Mouse (Mus musculus) heart, embryonic 14.5 days (tissue): ENCODE measurements around the gene Spast. TPM values are rescaled to one million over a fixed set of nuclear protein-coding genes. Genes with fewer than 3 reads are reported as not detected.
"Not testable (repeated sequence)": the region's sequence is repeated elsewhere in the genome, so short reads cannot be mapped to it uniquely, and the experiment has no call there.

Source experiments
- ATAC-seq: fragments of 200-750 bp; cut with Nextera tagmentation; 2 replicates; pipeline ENCODE4 v1.8.0; 2017; ENCODE audit warnings: low read depth, moderate TSS enrichment; ENCODE audit not compliant: insufficient number of reproducible peaks, insufficient read depth, low FRiP score
- H3K27ac ChIP-seq, 2 experiments: fragments of 200-500 bp in 1 of 2; fragments of 300-500 bp in 1 of 2; sonication (generic) in 1 of 2; replicated peaks in 1 of 2; 2 replicates each; pipeline ENCODE4 v1.5.1; 2012 to 2014; ENCODE audit warnings: low read depth in 2 of 2, low read length in 2 of 2, control low read depth in 1 of 2, mild to moderate bottlenecking in 1 of 2, mixed read lengths in 1 of 2; ENCODE audit not compliant: control insufficient read depth in 1 of 2, insufficient read depth in 1 of 2
- H3K27me3 ChIP-seq: fragments of 300-500 bp; sonication (generic); 2 replicates; pipeline ENCODE4 v1.6.1; 2014; ENCODE audit warnings: mild to moderate bottlenecking, low read length, control low read depth; ENCODE audit not compliant: control insufficient read depth, insufficient read depth
- H3K36me3 ChIP-seq: fragments of 300-500 bp; sonication (generic); 2 replicates; pipeline ENCODE4 v1.6.1; 2014; ENCODE audit warnings: mild to moderate bottlenecking, control low read depth, low read length, mixed read lengths; ENCODE audit not compliant: control insufficient read depth, insufficient read depth
- H3K4me1 ChIP-seq, 2 experiments: fragments of 200-500 bp in 1 of 2; fragments of 300-500 bp in 1 of 2; sonication (generic) in 1 of 2; 2 replicates each; pipeline ENCODE4 v1.6.1; 2012 to 2014; ENCODE audit warnings: low read length in 2 of 2, control low read depth in 1 of 2, mixed read lengths in 1 of 2; ENCODE audit not compliant: control insufficient read depth in 2 of 2, insufficient read depth in 2 of 2
- H3K4me2 ChIP-seq: fragments of 300-500 bp; sonication (generic); 2 replicates; pipeline ENCODE4 v1.6.1; 2014; ENCODE audit warnings: mild to moderate bottlenecking, low read length
- H3K4me3 ChIP-seq, 2 experiments: fragments of 200-500 bp in 1 of 2; fragments of 300-500 bp in 1 of 2; sonication (generic) in 1 of 2; 2 replicates each; pipeline ENCODE4 v1.5.1; 2012 to 2014; ENCODE audit warnings: low read length in 2 of 2, mild to moderate bottlenecking in 2 of 2, control low read depth in 1 of 2, low read depth in 1 of 2, moderate library complexity in 1 of 2; ENCODE audit not compliant: control insufficient read depth in 1 of 2, insufficient read depth in 1 of 2
- H3K9ac ChIP-seq: fragments of 300-500 bp; sonication (generic); 2 replicates; pipeline ENCODE4 v1.6.1; 2014; ENCODE audit warnings: mild to moderate bottlenecking, low read length
- H3K9me3 ChIP-seq: fragments of 300-500 bp; sonication (generic); 2 replicates; pipeline ENCODE4 v1.6.1; 2016; ENCODE audit warnings: low read length, control low read depth; ENCODE audit not compliant: control insufficient read depth
- WGBS: fragments of 180-500 bp; shearing (Covaris S2); extraction: QIAGEN DNeasy Blood & Tissue Kit; methylation state at CpG from one replicate; pipeline ENCODE4 v1.1.7; 2014; 5-methylcytosine and 5-hydroxymethylcytosine counted together
- polyA plus RNA-seq: library from polyadenylated mRNA; unstranded; fragments of >200 nt; fragmentation: Nextera tagmentation; extraction: Ambion mirVana; gene quantifications from 2 replicates; pipeline ENCODE4 v1.2.1, GENCODE M21; 2014

Gene Spast
- polyA plus RNA-seq, 1 experiment from 2014 or later = 21.4 TPM

DNA sequence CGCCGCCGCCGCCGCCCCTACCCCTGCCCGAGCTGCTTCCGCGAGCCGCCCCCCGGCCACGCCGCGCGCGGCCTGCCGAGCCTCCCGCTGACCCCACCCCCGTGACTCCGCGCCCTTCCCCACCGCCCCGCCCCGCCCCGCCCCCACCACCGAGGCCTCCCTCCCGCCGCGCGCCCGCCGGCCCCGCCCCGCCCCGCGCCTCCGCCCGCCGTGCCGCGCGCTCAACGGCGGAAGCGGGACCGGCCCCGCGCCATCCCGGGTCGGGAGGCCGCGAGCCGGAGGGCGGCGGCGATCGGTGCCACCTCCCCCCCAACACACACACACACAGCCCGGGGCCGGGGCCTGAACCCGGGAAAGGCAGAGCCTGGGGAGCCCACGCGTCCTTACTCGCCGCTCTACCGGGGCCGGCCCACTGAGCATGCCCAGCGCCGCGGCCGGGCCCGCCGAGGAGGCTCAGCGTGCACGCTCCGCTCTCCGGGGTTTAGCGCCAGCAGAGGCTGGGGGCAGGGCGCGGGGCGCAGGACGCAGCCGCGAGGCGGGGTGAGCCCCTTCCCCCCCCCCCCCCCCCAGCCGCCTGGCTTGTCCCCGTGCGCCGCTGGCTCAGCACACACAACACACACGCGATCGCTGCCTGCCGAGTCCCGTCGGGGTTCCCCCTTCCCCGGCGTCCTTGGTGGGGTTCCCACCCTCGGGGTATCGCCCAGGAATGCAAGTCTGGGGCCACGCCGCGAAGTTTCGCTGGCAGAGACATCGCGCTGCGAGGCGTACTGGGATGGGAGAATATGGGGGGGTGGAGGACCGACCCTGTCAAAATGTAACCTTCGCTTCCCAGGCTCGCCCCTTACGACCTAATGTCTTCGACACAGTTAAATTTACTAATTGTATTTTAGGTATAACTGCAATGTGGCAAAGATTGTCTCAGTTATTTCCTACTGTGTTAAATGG, 43.5 kb upstream of the Spast start, which contains the start of gene Memo1:
TSS of gene Memo1 (minus strand) at position 496 of the 945 bp plus-strand sequence.
- Histone ChIP-seq H3K4me3 (peak within 1 kb of the TSS; percentile 79 to 97), H3K36me3 (peaks cover 18% of the 10 kb centered on the region), H3K27ac (peak within 1 kb of the TSS; percentile 98), H3K4me1 (peaks cover 0 to 27% of the 10 kb centered on the region in 2 experiments; a peak in 3 of 4 replicates), H3K9ac (peak within 1 kb of the TSS; percentile 88), H3K27me3 (no peaks in the 10 kb centered on the region), H3K4me2 (peak within 1 kb of the TSS; percentile 78), H3K9me3 (no peaks in the 10 kb centered on the region)
- ATAC-seq = peak; percentile 87
- under 1% methylated on average over 53 of the region's 110 CpGs for WGBS

DNA sequence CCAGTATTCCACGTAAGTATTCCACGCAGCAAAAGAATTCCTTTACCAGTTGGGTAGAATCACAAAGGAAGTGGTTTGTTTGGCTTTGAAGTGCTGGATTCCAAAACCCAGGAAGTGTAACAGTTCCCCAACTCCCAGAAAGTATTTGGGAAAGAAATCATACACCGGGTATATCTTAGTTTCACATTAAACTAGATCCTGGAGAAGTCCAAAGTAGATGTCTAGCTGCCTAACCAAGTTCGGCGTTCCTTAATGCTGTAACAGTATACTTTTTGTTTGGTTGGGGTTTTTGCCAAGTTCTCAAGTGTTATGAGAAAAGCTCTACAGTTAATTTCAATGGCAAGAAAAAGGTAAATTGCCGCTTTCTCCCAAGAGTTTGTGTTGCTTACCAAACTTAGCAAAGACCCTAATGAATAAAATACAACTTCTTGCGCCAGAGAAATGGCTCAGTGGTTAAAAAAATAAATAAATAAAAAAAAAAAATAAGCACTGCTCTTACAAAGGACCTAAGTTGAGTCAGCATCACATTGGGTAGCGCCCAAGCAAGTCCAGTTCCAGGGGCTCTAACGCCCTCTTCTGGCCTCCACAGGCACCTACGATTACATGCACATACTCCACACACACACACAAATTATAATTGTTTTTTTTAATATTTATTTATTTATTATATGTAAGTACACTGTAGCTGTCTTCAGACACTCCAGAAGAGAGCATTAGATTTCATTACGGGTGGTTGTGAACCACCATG, 42.5 kb upstream of the Spast start:
- Histone ChIP-seq H3K4me1 (peaks cover 0 to 18% of the 10 kb centered on the region in 2 experiments; a peak in 3 of 4 replicates), H3K4me2 (peak overlapping the region; percentile 75), H3K36me3 (peaks cover 28% of the 10 kb centered on the region), H3K27me3 (no peaks in the 10 kb centered on the region), H3K27ac (peak overlapping the region; percentile 97 to 98), H3K9me3 (no peaks in the 10 kb centered on the region), H3K9ac (peak overlapping the region; percentile 88), H3K4me3 (peak overlapping the region; percentile 79 to 97; a peak in 3 of 4 replicates)
- ATAC-seq = no peak
- 42% methylated on average over 11 of the region's 11 CpGs for WGBS

DNA sequence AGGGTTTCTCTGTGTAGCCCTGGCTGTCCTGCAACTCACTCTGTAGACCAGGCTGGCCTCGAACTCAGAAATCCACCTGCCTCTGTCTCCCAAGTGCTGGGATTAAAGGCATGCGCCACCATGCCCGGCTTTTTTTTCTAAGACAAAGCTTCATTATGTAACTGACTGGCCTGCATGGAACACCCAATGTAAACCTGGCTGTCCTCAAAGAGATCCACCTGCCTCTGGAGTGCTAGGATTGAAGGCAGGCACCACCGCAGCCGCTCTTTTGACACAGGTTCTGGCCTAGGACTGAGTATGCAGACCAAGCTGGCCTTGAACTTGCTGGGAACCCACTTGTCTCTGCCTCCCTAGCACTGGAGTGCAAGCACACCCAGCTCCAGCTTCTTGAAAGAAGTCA, 41.8 kb upstream of the Spast start:
- not testable (repeated sequence) for ATAC-seq, H3K4me3 ChIP-seq, H3K4me2 ChIP-seq, H3K27me3 ChIP-seq, H3K9ac ChIP-seq, H3K27ac ChIP-seq, H3K9me3 ChIP-seq
- WGBS = 88% methylated on average over 5 of the region's 5 CpGs
- Histone ChIP-seq H3K36me3 (peaks cover 35% of the 10 kb centered on the region), H3K4me1 (peaks cover 0 to 11% of the 10 kb centered on the region in 2 experiments; a peak in 2 of 4 replicates)

DNA sequence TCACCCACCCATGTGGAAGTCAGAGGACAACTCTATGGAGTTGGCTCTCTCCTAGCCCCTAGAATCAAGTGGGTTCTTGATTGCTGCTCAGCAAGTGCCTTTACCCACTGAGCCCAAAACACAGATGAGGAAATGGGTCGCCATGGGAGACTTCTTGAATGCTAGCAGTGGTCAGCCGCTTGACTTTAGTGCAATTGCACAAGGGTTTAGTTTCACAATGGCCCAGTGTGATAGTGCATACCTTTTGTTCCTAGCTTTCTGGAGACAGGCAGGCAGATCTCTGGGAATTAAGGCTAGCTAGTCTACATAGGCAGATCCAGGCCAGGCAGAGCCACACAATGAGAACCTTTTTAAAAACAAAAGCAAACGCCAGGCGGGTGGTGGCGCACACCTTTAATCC, 38.7 kb upstream of the Spast start:
- Histone ChIP-seq H3K27me3 (no peaks in the 10 kb centered on the region), H3K9ac (no peak overlapping the region), H3K9me3 (no peaks in the 10 kb centered on the region), H3K4me1 (no peaks in the 10 kb centered on the region), H3K27ac (no peak overlapping the region), H3K4me2 (no peak overlapping the region), H3K36me3 (peaks cover 48% of the 10 kb centered on the region), H3K4me3 (no peak overlapping the region)
- ATAC-seq = no peak
- 85% methylated on average over 5 of the region's 5 CpGs for WGBS

DNA sequence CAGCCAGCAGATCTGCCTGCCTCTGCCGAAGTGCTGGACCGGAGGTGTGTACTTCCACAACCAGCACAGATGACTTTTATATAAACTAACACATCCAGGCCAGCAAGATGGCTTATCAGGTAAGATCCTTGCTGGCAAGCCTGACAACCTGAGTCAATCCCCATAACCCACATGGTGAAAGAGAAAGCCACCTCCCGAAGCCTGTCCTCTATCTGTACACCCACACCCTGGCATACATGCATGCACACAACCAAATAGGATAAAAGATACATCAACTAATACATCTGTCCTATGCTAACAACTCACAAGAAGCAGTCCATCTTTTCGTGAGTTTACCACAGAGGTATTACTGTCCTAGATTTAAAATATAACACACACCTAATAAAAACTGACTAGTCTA, 34.7 kb upstream of the Spast start:
- 83% methylated on average over 4 of the region's 4 CpGs for WGBS

DNA sequence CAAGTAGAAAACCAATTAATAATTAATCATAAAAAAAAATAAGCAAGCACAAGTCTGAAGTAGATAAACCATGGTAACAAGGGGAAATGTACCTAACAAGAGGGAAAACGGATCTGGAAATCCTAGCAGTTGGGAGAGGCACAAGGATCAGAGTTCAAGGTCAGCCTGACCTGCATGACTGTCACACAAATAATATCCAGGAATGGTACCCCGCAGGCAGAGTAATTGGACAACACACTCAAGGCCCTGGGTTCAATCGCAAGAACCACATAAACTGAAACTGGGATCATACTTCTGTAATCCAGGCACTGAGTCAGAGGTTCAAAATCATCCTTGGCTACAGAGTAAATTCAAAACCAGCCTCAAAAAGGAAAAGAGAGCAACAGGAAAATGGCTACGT, 33.2 kb upstream of the Spast start:
- Histone ChIP-seq H3K9ac (no peak overlapping the region), H3K27ac (no peak overlapping the region), H3K4me3 (no peak overlapping the region), H3K36me3 (peaks cover 67% of the 10 kb centered on the region), H3K4me1 (no peaks in the 10 kb centered on the region), H3K4me2 (no peak overlapping the region), H3K27me3 (no peaks in the 10 kb centered on the region), H3K9me3 (no peaks in the 10 kb centered on the region)
- WGBS = 93% methylated on average over 4 of the region's 4 CpGs
- no peak for ATAC-seq

More for the DNA sequence above, 34.7 kb upstream of the Spast start:
- Histone ChIP-seq H3K9me3 (no peaks in the 10 kb centered on the region), H3K4me3 (no peak overlapping the region), H3K4me1 (no peaks in the 10 kb centered on the region), H3K4me2 (no peak overlapping the region), H3K9ac (no peak overlapping the region), H3K27ac (no peak overlapping the region), H3K36me3 (peaks cover 70% of the 10 kb centered on the region), H3K27me3 (no peaks in the 10 kb centered on the region)
- ATAC-seq = no peak

DNA sequence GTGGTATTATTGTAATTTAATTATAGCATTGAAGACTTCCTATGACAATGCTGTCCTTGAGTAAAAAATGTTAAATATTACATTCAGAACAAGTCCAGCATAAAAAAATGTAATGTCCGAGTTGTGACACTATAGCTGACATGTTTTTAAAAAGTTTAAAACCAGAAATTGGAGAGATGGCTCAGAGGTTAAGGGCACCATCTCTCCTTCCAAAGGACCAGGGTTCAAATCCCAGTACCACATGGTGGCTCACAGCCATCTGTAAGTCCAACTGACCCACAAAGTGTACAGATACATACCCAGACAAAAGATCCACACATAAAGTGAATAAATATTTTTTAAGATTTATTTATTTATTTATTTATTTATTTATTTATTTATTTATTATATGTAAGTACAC, 32.8 kb upstream of the Spast start:
- Histone ChIP-seq H3K4me2 (no peak overlapping the region), H3K9ac (no peak overlapping the region), H3K27ac (no peak overlapping the region), H3K4me1 (no peaks in the 10 kb centered on the region), H3K9me3 (no peaks in the 10 kb centered on the region), H3K27me3 (no peaks in the 10 kb centered on the region), H3K36me3 (peaks cover 67% of the 10 kb centered on the region), H3K4me3 (no peak overlapping the region)
- WGBS = 84% methylated on average over 1 of the region's 1 CpGs
- no peak for ATAC-seq
